Mouse (Mus musculus): Measurements from ENCODE around the gene Pou4f1.
"Not testable (repeated sequence)": the region's sequence is repeated elsewhere in the genome, so short reads cannot be mapped to it uniquely, and the experiment has no call there.

The Pou4f1 gene

DNA sequence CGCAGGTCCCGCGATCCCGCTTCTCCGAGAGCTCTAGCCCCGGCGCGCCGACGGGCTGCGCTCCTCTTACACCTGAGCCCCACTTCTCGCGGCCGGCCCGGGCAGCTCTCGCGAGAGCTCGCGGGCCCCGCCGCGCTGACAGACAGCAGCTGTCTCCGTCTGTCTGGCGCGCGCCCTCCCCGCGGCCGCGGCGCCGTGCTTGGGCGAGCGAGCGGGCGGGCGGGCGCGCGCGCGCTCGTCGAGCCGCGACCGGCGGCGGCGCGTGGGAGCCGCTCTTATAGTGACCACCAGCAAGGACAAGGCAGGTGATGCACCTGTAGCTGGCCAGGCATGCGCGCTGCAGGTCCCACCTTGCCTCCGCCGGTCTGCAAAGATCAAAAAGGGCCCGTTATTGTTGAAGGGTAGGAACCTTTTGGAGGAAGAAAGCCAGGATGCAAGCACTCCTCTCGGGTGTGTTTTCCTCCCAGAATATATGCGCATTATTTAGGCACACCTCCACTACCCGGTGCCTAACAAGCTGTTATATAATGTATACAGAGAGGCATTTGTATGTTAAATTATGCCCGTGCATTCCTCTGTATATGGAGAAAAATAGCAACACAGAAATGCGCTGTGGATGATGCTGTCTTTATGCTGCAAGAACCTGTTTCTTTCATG is at the start of gene Pou4f1:
TSS of gene Pou4f1 (minus strand) at position 34 of the 657 bp plus-strand sequence.
- DNase-seq (ENCODE audit: low spot score in 2 of 2) = peak; percentile 55 to 66

DNA sequence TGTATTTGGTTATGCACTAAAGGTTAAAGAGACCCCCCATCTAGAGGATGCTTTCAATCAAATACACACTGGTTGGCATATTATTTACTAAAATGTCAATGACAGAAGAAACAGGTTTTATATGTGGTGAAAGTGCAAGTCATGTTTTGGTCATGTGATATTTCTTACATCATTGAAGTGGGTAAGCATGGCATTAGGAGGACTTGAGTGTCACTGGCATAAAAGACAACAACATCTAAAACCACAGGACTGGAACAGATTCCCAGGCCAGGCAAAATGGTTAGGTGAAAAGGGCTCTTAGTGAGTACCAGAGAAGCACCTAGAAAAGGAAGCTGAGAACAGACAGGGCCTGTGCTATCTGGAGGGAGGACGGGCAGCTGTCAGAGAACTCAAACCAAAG is 43.9 kb upstream of the Pou4f1 start:
- no peak for DNase-seq (ENCODE audit: low spot score in 2 of 2)

DNA sequence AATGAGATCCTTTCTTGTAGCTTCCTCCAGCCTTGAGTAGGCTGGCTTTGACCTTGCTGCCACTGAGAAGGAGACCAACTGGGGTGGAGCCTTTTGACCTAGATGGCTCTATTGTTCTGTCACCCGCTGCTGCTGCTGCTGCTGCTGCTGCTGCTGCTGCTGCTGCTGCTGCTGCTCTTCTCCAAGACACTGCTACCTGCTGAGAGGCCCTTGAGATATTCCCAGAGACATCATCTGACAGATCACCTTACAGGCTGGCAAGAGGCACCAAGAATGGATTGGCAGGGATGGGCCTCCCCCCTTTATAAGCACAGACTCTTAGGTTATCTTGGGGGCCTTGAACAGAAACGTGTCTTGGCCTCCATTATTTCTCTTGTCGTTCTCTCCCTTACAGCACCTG is 35.0 kb upstream of the Pou4f1 start:
- DNase-seq (ENCODE audit: low spot score in 2 of 2) = not testable (repeated sequence)

DNA sequence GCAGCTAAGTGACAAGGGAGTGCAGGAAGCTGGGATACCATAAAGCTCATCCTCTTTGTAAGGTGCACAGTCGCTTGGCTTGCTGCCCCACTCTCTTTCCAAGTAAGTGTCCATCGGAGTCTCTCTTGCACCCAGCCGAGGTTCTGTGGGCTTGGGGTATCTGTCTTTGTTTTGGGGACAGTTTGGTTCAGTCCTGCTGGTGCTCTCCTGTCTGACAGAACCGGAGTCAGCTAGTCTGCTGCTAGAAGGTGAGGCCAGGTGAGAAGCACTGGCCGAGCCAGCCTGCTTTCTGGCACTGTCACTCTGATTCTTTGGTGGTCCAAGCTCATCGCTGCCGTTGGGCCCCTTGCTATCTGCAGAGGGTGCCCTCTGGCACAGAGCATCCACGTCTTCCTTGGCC is 12.0 kb upstream of the Pou4f1 start:
- no peak for DNase-seq (ENCODE audit: low spot score in 2 of 2)

DNA sequence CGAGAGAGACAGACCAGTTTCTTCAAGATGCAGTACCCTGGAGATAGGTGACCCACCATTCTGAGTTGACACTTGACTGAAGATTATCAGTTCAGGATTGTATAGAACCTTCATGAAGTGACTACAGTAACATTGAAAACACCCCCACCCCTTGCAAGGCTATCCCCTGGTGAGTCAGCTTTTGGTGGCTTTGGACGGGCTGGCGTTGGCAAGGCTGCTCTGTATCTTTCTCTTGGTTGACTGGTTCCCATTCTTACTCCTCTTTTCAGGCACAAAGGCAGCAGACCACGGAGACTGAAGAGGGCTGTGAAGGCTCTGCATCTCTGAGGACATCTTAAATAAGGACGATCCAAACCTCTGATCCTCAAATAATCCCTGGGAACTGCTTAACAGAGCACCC is 10.8 kb upstream of the Pou4f1 start:
- DNase-seq (ENCODE audit: low spot score in 2 of 2) = no peak

DNA sequence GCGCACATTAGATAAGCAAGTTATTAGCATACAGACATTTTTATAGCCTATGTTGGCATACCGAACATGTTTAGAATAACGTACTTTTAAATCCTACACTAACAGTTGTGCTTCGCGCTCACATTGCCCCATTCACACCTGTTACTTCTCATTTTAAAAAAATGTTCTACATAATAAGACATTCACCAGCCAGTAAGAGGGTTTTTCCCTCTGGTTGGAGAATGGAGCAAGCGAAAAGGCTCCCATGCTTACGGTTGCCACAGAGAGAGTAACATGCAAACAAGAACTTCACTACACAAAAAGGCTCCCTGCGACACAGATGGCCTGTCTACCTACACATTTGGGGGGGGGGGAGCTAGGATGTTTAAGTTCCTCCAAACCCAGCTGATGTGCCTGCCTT is 9.8 kb upstream of the Pou4f1 start:
- DNase-seq (ENCODE audit: low spot score in 2 of 2) = no peak

DNA sequence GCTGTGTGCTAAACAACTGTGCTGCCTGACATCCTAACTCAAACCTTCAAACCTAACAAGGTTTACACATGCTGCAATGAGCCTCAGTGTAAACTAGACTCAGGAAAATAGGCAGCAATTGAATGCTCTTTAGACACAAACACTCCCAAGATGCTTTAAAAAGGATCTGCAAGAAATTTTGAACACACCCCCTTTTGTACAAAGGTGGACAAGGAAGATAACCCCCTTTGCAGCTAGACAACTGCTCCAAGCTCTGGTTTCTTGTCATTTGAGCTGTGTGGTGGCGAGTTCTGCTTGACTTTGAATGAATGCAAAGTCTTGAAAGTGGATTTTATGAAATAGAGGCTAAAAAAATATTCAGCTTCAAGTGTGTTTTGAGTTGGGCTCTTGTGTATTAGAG is 7.6 kb upstream of the Pou4f1 start:
- DNase-seq (ENCODE audit: low spot score in 2 of 2) = no peak

DNA sequence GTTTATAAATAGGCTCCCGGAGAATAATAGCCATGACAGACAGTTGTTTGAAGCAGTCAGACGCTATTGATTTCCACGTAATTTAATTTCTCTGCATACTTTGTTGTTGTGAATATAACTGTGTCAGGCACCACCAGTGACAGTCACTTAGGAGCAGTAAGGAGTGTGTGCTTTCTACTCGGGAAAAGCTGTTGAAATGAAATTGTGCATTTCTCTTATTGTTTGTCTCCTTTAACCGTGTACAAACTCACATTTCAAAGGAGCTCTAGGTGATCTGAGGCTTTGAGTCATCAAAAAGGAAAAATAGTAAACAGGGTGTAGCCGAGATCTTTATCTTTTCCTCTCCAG is 798 bp upstream of the Pou4f1 start:
- DNase-seq (ENCODE audit: low spot score in 2 of 2) = no peak

DNA sequence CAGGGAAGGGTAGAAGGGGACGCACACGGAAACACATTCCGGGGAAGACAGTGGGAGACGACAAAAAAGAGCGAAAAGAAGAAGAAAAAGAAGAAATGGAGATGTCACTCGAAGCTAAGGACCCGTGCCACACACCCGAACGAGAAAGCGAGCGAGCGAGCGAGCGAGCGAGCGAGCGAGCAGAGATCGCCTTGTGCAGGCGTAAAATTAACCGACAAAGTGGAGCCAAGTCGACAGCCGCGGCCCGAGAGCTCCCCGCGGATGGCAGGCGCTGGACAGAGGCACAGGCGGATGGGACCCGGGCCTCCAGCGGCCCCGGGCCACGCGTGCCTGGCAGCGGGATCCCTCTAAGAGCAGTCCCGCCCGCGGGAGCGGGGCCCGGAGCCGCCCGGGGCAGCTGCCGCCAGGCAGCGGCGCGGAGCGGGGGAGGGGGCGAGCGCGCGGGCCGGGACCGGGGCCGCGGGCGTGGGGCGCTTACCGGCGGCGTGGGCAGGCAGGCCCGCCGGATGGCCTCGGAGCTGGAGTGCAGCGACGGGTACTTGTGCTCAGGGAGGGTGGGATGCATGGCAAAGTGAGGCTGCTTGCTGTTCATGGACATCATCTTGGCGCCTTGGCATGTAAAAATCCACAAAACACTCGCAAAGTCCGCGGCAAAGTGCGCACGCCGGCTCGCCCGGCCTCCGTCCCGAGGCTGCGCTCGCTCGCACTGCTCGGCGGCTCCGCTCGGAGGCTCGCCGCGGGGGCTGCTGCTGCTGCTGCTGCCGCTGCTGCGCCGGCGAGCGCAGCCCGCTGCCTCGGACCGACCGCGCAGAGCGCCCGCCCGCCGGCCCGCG is 450 bp downstream of the Pou4f1 start:
- DNase-seq (ENCODE audit: low spot score in 2 of 2) = no peak

DNA sequence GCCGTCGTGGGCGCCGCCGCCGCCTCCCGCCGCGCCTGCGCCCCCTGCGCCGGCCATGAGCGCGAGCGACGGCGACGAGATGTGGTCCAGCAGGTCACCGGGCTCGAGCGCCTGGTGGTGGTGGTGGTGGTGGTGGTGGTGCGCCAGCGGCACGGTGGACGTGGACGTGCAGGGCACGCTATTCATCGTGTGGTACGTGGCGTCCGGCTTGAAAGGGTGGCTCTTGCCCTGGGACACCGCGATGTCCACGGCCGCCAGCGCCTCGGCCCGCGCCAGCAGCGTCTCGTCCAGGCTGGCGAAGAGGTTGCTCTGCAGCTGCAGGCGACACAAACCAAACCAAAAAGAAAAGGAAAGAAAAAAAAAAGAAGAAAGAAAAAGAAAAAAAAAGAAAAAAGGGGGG is 1.2 kb downstream of the Pou4f1 start:
- no peak for DNase-seq (ENCODE audit: low spot score in 2 of 2)

DNA sequence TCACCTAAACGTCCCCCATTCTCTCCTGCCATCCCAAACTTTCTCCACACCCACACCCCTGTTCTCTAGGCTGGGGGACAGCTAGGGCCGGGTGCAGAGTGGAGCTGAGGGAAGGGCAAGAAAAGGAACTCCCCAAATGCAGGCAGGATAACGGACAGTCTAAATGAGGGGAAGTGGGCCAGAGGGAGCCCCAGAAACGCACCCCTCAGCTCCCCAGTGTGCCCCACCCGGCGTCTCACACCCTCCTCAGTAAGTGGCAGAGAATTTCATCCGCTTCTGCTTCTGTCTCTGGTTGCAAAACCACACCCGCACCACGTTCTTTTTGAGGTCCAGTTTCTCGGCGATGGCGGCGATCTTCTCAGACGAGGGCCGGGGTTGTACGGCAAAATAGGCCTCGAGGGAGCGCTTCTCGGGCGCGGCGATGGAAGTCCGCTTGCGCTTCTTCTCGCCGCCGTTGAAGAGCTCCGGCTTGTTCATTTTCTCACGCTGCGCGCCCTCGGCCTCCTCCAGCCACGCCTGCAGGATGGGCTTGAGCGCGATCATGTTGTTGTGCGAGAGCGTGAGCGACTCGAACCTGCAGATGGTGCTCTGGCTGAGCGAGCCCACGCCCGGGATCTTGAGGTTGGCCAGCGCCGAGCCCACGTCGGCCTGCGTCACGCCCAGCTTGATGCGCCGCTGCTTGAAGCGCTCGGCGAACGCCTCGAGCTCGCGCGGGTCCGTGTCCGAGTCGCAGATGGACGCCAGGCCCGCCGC is 2.1 kb downstream of the Pou4f1 start:
- DNase-seq (ENCODE audit: low spot score in 2 of 2) = no peak

DNA sequence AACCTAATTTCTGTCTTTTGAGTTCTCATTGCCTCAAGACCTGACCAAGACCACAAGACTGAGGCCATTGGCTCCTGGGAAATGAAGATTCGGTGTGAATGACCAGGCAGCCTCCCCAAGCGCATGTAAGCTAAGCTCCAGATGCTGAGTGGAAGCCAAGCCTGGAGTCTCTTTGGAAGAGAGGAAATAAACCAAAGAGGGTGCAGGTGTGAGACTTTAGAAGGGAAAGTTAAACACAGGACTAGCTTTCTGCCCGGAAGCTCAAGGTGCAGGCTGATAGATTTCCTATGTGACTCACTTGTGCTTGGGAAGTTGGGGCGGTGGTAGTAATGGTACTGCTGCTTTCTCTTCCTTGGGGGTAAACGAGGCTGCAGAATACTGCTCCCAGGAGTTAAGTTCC is 3.0 kb downstream of the Pou4f1 start:
- no peak for DNase-seq (ENCODE audit: low spot score in 2 of 2)

DNA sequence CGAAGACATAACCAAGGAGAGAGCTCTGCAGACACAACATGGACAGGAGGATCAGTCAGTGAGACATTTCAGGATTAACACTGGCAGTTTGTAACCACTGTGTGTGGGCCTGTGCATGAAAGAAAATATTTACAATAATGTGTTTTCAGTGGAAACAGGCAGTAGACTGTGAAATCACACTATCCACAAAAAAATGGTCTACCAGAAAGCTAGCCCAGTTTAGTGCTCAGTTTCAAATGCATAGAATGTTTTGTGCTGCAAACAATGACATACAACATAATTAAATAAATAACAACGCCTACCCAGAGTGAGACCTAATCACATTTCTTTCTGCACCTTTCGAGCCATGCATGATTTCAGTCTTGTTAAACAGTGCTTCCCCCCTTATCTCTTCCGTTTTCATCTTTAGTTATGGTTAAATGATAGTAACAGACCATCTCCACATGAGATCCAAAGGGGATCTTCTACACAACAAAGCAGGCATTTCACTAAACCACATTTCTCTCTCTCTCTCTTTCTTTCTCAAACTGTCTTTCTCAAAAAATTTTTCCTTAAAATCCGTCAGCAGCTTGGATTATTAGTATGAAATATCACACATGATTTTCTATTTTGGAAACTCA is 4.1 kb downstream of the Pou4f1 start:
- no peak for DNase-seq (ENCODE audit: low spot score in 2 of 2)

DNA sequence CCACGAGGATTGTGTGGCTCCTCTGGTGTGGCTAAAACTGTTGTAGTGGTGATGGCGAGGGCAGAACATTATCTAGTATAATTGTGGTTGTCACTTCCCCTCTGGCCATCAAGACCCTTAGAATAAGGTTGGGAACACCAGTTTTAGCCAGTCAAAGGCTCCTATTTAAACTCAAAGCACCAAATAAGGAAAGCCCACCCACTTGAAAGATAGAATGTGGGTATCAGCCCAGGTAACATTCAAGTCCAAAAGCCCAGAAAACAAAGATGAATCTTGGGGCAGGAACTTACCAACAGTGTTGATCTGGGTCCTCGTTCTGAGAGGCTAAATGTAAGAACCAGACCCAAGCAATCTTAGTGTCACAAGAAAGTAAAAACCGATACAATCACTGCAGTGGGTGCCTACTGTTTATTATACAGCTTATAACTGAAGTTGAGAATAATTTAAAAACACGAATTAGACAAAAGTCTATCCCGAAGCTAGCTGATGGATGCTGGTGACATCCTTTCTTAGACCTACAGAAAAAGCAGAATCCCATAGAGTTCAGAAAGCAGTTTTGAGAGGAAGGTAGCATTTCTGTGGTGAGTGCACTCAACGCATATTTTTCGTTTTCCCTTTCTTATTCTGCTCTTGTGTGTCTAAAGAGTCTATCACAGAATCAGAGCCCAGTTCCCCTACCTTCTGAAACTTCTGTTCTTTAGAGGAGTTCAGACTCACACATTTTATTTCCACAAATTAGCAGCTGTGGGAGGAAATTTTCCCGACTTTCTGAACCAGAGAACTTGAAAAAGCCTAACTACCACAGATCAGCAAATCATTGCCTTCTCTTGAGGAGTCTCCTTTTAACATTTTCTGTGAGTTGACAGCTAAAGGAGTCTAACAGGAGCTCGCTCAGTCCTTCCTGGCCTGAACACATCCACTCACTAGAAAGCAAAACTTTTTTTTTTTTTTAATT is 6.2 kb downstream of the Pou4f1 start:
- no peak for DNase-seq (ENCODE audit: low spot score in 2 of 2)

DNA sequence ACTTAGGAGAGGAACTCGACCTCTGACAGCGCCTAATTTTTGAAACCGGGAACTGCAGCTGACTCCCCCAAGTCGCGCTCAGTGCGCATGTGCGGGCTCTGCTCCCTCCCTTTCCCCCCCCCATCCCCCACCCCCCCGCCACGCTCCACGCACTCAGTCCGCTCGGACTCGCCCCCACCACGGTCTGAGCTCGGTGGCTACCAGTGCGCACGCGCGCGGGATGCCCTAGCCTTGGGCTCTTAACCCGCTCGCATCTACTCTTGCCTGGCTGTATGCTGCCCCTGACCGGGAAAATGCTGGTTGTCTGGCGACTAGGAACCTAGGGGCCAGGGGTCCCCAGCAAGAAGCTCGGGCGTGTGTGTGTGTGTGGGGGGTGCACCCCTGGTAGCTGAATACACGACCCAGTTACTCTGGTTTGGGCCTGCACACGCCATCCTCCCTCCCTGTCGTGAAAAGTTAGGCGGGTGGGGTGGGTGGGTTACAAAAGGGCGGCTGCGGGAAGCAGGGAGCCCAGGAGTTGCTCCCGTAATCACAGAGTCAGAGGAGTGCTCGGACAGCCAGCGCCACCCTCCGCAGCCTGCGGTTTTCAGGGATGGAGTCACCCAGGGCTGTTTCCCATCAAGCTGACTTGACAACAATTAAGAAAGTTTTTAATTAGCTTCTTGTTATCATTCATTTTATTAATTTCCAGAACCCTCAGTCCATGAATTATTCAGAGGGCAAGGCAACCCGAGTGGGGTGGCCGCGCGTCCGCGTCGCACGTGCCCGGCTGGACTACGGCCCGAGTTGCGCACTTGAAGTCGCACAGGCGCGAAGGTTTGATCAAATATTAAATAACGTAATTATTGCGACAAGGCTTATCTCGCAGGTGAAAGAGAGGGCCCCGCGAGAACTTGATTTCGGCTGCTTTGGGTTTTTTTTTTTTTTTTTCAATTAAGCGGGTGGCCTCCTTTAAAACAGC is 7.2 kb downstream of the Pou4f1 start:
- DNase-seq (ENCODE audit: low spot score in 2 of 2) = no peak

DNA sequence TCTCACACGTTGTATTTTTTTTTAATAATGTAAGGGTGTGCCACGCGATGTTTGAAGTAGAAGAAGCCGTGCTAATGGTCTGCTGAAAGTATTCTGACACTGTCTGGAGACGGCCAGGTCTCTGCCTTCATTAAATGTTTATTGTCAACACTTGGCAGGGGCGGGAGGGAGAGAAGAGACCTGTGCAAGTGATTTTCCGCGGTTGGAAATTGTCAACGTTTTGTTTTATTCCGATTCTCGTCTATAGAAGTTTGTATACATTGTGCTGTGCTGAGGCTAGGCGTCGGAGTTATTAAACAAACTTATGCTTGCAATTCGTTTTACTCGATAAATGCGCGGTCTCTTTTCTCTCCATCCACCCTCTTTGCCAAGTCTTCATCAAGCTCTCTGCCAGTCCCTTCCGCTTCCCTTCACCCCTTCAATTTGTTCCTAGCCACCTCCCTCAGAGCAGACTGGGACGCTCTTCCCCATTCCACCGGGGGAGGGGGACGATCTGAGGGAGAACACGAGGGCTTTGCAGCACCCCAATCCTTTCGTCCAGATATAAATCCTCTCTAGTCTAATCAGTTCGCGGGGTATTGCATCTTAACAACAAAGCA is 8.2 kb downstream of the Pou4f1 start:
- DNase-seq (ENCODE audit: low spot score in 2 of 2) = no peak

DNA sequence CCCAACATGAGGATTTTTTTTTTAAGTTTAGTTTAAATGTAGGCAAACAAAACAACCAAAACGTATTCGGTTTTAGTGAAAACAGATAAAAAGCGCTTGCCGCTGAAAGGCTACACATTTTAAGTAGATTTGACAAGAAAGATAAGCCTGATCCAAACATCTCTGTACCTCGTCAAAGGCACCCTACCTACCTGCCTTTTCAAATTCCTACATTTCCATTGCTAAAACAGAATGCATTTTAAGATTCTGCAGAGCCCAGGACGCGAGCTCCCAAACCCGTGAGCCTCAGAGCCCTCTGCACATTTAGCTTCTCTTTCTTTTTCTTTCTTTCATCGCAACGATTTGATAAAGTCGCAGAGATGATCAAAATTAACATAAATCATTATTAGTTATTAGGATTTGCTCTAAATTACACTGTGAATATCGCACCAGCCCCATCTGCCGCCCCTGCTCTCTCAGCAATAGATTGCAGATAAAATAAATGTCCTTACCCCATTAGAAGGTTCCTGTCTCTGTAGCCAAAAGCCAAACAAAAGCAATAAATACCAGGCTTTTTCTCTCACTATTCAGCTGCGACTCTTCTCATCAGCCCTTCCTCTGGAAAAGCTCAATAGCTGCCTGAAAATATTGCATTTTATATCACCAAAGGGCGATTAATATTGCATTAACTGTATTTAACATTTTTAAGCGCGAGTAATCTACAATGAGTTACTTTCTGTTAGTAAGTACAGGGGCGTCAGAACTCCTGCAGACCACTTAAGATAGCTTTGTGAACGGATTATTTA is 8.9 kb downstream of the Pou4f1 start:
- no peak for DNase-seq (ENCODE audit: low spot score in 2 of 2)

DNA sequence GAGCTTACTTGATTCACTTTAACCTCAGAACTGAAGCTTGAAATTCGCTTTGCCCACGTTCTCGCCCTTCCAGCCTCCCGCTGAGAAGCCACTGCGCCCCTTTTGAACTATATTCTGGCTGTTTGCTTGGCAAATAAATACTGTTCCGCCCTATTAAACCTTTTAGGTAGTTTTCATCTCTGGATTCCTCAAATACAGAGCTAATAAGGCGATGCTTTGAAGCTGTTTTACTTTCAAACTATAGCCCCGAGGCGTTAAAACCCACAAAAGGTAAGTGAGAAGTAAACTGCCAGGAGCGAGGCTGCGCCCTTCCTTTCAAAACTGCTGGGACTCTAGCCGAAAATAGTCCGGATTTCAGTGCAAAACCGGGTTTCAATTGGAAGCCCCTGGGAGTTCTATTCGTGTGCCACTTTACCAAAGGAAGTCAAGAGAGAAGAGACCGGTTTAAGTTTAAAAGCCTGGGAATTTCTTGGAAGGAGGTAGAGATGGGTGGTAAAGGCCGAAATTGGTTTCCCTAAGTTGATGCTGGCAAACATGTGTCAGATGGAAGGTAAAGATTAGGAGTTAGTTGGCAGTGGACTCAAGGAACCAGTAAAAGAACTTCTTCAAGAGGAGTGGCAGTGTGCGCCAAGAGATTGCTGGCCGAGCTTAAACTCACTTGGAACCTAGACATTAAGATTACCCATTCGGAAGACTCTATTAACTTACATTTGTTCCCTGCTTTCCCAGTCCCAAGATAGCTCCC is 9.7 kb downstream of the Pou4f1 start:
- DNase-seq (ENCODE audit: low spot score in 2 of 2) = no peak
